Mouse (Mus musculus) hematopoietic stem cell, adult 5-6 weeks (primary cell): ENCODE data around the gene Tmem123. TPM values are rescaled to one million over a fixed set of nuclear protein-coding genes. Genes with fewer than 3 reads are reported as not detected.

Experiments
- ATAC-seq, 2 experiments: fragments of 125-278 bp in 1 of 2; replicated peaks in 1 of 2; 2 replicates each; pipeline ENCODE4 v1.8.0; 2016 to 2017; ENCODE audit warnings: inconsistent platforms in 2 of 2, mild to moderate bottlenecking in 2 of 2, moderate number of reproducible peaks in 2 of 2, low read depth in 1 of 2, moderate TSS enrichment in 1 of 2; ENCODE audit not compliant: low FRiP score in 2 of 2, poor library complexity in 2 of 2, severe bottlenecking in 2 of 2, insufficient read depth in 1 of 2, low TSS enrichment in 1 of 2
- total RNA-seq: library from RNA; stranded (forward); fragments of 172-1452, 232-1000 nt; gene quantifications from 2 replicates; pipeline ENCODE4 v1.2.3, GENCODE M21; 2017

Gene Tmem123
- total RNA-seq, 1 experiment from 2014 or later: 185 TPM

GRCm38 (mm10) chr9:7772361-7772760 is 8.5 kb downstream of the Tmem123 start:
- ATAC-seq: no peak

DNA sequence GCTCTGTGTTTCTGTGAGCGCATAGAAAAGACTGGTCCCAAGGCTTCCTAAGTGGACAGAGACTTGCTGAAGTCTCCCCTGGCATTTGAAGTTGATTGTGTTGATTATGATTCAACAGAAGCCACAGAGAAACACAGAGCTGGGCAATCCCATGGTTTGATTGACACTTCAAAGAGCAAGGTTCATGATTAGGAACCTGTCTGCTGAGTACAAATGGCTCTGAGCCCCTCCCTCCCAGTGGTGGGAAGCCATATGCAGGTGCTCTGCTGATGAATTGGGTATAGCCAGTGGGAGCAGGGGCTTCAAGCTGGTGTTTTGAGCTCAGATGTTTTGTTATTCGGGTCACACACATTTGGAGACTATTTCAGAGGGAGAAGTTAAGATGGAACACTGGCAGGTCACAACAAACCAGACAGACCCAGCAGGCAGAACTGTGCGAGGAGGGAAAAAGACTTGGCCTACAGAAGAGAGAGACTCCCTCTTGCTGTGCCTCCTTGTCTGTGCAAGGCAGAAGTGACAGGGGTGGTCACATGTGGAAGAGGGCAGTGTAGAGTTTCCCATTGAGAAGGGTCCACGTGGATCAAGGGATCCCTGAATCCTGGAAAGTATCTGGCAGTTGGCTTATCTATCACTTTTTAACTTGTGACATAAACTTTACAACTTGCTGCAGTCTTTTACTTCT is 9.1 kb downstream of the Tmem123 start:
- ATAC-seq: no peak

- no peak for ATAC-seq
Observed at GRCm38 (mm10) chr9:7773686-7774085, 9.8 kb downstream of the Tmem123 start.

GRCm38 (mm10) chr9:7774538-7774937 is 10.7 kb downstream of the Tmem123 start:
- no peak for ATAC-seq

- no peak for ATAC-seq
Observed at GRCm38 (mm10) chr9:7775011-7775410, 11.2 kb downstream of the Tmem123 start.

DNA sequence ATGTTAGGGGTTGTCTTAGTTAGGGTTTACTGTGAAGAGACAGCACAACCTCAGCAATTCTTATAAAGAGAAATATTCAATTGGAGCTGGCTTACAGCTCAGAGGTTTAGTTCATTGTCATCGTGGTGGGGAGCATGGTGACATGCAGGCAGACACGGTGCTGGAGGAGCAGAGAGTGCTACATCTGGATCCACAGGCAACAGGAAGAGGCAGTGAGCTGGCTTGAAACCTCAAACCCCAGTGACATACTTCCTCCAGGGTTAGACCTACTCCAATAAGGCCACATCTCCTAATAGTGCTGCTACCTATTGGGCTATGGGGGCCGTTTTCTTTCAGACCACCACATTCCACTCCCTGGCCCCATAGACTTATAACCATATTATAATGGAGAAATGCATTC is 12.1 kb downstream of the Tmem123 start:
- ATAC-seq: peak; percentile 93

DNA sequence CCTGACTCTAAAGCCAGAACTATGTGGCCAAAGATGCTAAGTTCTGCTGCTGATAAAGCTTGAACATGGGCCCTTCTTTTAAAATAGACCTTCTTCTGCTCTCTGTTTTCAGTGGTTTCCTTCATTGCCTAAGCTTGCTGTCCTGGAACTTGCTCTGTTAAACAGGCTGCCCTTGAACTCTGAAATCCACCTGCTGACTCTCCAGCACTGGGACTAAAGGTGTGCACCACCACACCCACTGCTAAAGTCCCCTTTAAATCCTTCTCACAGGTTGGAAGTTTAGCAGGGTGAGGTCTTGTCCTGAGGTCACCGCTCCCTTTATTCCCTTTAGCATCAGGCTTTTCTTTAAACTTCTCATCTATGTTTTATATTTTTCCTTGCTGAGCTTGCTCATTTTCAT is 13.1 kb downstream of the Tmem123 start:
- no peak for ATAC-seq

- no peak for ATAC-seq
Observed at GRCm38 (mm10) chr9:7777652-7778051, 13.8 kb downstream of the Tmem123 start.

GRCm38 (mm10) chr9:7778771-7779170 is 14.9 kb downstream of the Tmem123 start:
- ATAC-seq: no peak

GRCm38 (mm10) chr9:7779786-7780185 is 15.9 kb downstream of the Tmem123 start:
- no peak for ATAC-seq

- ATAC-seq: peak; percentile 38 to 49; a peak in 2 of 4 replicates
Observed at GRCm38 (mm10) chr9:7780250-7781150, 16.7 kb downstream of the Tmem123 start.

GRCm38 (mm10) chr9:7783823-7784614 is 20.2 kb downstream of the Tmem123 start:
- no peak for ATAC-seq

DNA sequence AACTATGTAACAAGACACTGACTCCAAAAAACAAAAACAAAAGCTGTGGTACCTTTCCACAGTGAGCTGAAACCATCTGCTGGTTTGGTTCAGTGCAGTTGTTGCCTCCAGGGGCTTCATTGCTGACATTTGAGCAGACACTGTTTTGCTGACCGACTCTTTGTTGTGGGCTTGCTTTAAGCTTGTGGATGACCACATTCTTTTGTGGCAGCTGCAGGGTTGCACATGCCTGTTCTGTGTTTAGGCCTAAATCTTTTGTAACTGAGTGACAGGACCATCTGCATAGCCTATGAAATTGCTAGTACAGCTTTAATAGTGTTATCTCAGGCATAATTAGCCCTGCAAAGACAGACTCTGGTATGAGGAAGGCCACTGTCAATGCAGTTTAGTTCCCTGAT is 20.8 kb downstream of the Tmem123 start:
- no peak for ATAC-seq

DNA sequence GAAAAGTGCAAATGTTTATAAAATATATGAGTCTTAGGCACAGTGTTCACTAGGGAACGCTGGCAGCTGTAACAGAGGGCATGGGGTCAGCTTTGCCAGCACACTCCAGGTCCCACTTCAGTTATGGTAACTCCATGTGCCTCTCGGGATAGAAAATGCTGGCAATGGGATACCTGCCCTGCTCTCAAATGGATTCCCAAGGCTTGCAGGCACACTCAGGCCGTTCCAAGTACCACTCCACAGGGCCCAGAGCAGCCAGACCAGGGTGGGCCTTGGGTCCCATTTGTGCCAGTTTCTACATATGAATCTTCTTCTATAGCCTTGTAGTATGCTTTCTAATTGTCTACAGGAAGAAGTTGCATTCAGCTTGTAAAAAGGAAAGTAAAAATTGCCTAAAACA is 21.6 kb downstream of the Tmem123 start:
- no peak for ATAC-seq

DNA sequence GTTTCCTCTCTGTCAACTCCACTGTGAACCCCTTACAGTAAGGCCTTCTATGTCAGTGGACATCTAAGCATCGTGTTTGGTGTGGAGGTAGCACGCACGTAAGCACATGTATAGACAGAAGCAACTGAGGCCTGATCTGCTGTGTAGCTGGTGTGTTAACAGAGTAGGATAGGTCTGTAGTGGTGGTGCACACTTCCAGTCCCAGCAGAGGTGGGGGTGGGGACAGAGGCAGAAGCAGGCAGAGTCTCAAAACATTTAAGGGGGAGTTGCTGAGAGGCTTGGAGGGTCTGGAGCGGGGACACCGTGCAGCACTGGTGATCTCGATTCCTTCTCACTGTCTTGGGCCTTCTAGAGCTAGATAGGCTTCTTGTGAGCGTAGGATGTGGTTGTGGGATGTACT is 22.2 kb downstream of the Tmem123 start:
- no peak for ATAC-seq

DNA sequence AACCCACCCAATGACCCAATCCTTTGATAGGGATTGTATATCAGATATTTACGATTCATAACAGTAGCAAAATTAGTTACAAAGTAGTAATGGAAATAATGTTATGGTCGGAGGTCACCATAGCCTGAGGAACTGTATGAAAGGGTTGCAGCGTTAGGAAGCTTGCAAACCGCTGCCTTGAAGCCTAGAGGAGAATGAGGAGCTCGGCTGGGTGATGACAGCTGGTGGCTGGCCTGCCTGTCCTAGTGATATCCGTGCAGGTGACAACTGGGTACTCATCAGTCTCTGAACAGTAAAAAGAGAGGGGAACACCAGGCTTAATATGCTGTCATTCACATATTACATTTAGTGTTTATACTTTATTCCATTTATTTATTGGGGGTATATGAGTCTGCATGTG is 24.6 kb downstream of the Tmem123 start:
- ATAC-seq: no peak

DNA sequence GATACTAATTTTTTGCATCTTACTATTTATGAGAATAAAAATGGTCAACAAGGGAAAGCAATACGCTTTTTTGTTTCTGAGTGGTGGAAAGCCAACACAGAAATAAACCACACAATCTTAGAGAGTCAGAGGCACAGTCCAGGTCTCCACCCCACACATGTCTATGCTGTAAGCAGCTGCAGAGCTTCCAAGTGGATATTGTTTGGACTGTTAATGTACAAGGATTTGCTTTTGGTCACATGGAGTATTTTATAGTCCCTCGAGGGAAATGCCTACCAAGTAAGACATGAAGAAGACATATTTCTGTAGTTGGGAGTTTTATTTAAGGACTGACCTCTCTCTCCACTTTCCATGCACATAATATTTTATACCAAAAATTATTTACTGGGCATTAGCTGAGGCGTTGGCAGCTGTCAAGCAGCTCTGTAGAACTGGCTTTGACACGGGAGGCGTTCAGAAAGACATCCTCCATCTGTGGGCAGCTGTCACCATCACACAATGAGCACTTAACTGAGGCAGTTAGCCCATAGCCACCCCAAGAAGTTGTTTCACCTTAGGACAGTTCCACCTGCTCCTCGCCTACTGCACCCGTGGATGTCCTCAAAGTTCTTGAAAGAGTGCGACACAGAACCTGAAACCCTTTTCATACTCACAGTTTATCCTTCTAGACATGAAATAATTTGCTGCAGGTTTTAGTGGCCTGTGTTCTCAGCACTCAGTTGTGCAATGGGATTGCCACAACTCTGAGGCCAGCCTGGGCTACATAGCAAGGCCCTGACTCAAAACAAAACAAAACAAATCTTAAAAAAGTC is 26.1 kb downstream of the Tmem123 start:
- ATAC-seq: no peak
